In genomic region chr3:107596559-107596958, GRCm38 (mm10) we compare ENCODE assay signal across 9 mouse cellular contexts. TPM values are rescaled to one million over a fixed set of nuclear protein-coding genes. Genes with fewer than 3 reads are reported as not detected.
DNase-seq lines count a peak whose midpoint lies in the region; ATAC-seq lines count a peak whose summit lies in the region.
"Had no signal": no experiment of that assay in that cellular context is flagged by ENCODE, and none has a peak within 500 bp of the region (broad histone marks: within the 10 kb centered on the region; RNA-seq: fewer than 3 reads in every experiment).

No protein-coding gene starts in this region.

- H3K36me3 ChIP-seq in forebrain, embryonic 15.5 days = no peaks in the 10 kb centered on the region

- ATAC-seq in forebrain, embryonic 15.5 days (replicated peaks) = 0 out of 2 replicates have a peak, but pooled peaks have one; percentile 7

- H3K27me3 ChIP-seq in forebrain, embryonic 15.5 days = peaks cover 76% of the 10 kb centered on the region

- peak overlapping the region; percentile 34 for H3K4me3 ChIP-seq in forebrain, embryonic 15.5 days

- H3K4me2 ChIP-seq in forebrain, embryonic 15.5 days (replicated peaks) = peak overlapping the region; percentile 32

- no peak overlapping the region for H3K9ac ChIP-seq in forebrain, embryonic 15.5 days (replicated peaks)

- peak; percentile 26 for DNase-seq in adrenal gland, postnatal 14 days
- DNase-seq in adrenal gland, adult 8-10 months = no peak
- DNase-seq in B cell, adult 2 months = peak; percentile 22 to 37
- DNase-seq in kidney, postnatal 10 days = peak; percentile 25
- DNase-seq in gastrocnemius, adult 18-20 months (ENCODE audit: low spot score) = no peak
- DNase-seq in frontal cortex, postnatal 10 days (ENCODE audit: low spot score in 2 of 2) = no peak
- no peak for DNase-seq in lung, postnatal 10 days

- WGBS in forebrain, embryonic 15.5 days = under 1% methylated on average over 26 of the region's 26 CpGs

- no peaks in the 10 kb centered on the region for H3K9me3 ChIP-seq in forebrain, embryonic 15.5 days

- peaks cover 23% of the 10 kb centered on the region for H3K4me1 ChIP-seq in forebrain, embryonic 15.5 days

- H3K27ac ChIP-seq in forebrain, embryonic 15.5 days (replicated peaks) = no peak overlapping the region

RNA-seq across cellular contexts. Expression of gene Alx3, which starts 1.7 kb away (rescaled TPM):
- not detected in 2 replicates for total RNA-seq in adrenal gland, postnatal 14 days (2021)
- not detected for total RNA-seq in adrenal gland, adult 8-10 months (2022)
- polyA plus RNA-seq in forebrain, embryonic 15.5 days (2015; fragmentation: Nextera tagmentation; extraction: Ambion mirVana) = 2.5 and 3.1 TPM in 2 replicates
- not detected for total RNA-seq in gastrocnemius, adult 18-20 months (2021)
- polyA plus RNA-seq: large intestine, adult 2 months had no signal

RNA-seq across cellular contexts. Expression of gene Gm10961, which starts 34.6 kb away (rescaled TPM):
- not detected in 2 replicates for total RNA-seq in adrenal gland, postnatal 14 days (2021)
- not detected for total RNA-seq in adrenal gland, adult 8-10 months (2022)
- not detected in 2 replicates for polyA plus RNA-seq in forebrain, embryonic 15.5 days (2015; fragmentation: Nextera tagmentation; extraction: Ambion mirVana)
- not detected for total RNA-seq in gastrocnemius, adult 18-20 months (2021)
- polyA plus RNA-seq: large intestine, adult 2 months had no signal

RNA-seq across cellular contexts. Expression of gene Strip1, which starts 34.9 kb away (rescaled TPM):
- 33.5 TPM in 2 replicates for total RNA-seq in adrenal gland, postnatal 14 days (2021)
- total RNA-seq in adrenal gland, adult 8-10 months (2022) = 10 to 100 TPM; 30.1 to 40.2 (median 36.0) TPM
- 148 and 149 TPM in 2 replicates for polyA plus RNA-seq in forebrain, embryonic 15.5 days (2015; fragmentation: Nextera tagmentation; extraction: Ambion mirVana)
- total RNA-seq in gastrocnemius, adult 18-20 months (2021) = 10 to 100 TPM; 15.1 to 17.9 TPM

RNA-seq across cellular contexts. Expression of gene Ubl4b, which starts 41.7 kb away (rescaled TPM):
- not detected in 2 replicates for total RNA-seq in adrenal gland, postnatal 14 days (2021)
- total RNA-seq in adrenal gland, adult 8-10 months (2022) = not detected
- polyA plus RNA-seq in forebrain, embryonic 15.5 days (2015; fragmentation: Nextera tagmentation; extraction: Ambion mirVana) = 0.13 TPM in 1 of 2 replicates, not detected in the other
- total RNA-seq in gastrocnemius, adult 18-20 months (2021) = not detected
- polyA plus RNA-seq: large intestine, adult 2 months had no signal

Comparison
In these comparisons a context has a peak if more than half of its experiments do, and no peak if none do; other contexts are left out.
1. DNase-seq: peak in adrenal gland, postnatal 14 days (single experiment), B cell, adult 2 months (2 of 2) and kidney, postnatal 10 days (single experiment); none in adrenal gland, adult 8-10 months (single experiment), gastrocnemius, adult 18-20 months (single experiment), frontal cortex, postnatal 10 days (0 of 2) and lung, postnatal 10 days (single experiment).